Mouse (Mus musculus) embryonic facial prominence, embryonic 14.5 days (tissue): ENCODE results near the gene Plk5. TPM values are rescaled to one million over a fixed set of nuclear protein-coding genes. Genes with fewer than 3 reads are reported as not detected.

Source experiments
- ATAC-seq: fragments of 200-750 bp; cut with Nextera tagmentation; 2 replicates; pipeline ENCODE4 v1.8.0; 2017; ENCODE audit warnings: low read depth, moderate number of reproducible peaks, moderate TSS enrichment
- DNase-seq: peaks from one replicate; pipeline ENCODE4 v3.0.0-alpha.2; 2015; ENCODE audit warnings: low spot score
- H3K27ac ChIP-seq: fragments of 300-500 bp; sonication (generic); replicated peaks from 2 replicates; pipeline ENCODE4 v1.5.1; 2014; ENCODE audit warnings: low read depth, mild to moderate bottlenecking, low read length, moderate library complexity
- H3K27me3 ChIP-seq: fragments of 300-500 bp; sonication (generic); replicated peaks from 2 replicates; pipeline ENCODE4 v1.6.1; 2014; ENCODE audit warnings: low read length; ENCODE audit not compliant: control insufficient read depth, insufficient read depth
- H3K36me3 ChIP-seq: fragments of 300-500 bp; sonication (generic); 2 replicates; pipeline ENCODE4 v1.6.1; 2014; ENCODE audit warnings: low read length, mixed read lengths; ENCODE audit not compliant: control insufficient read depth, insufficient read depth
- H3K4me1 ChIP-seq: fragments of 300-500 bp; sonication (generic); 2 replicates; pipeline ENCODE4 v1.6.1; 2014; ENCODE audit warnings: antibody characterized with exemption, low read length; ENCODE audit not compliant: control insufficient read depth, insufficient read depth
- H3K4me2 ChIP-seq: fragments of 300-500 bp; sonication (generic); 2 replicates; pipeline ENCODE4 v1.6.1; 2014; ENCODE audit warnings: low read depth, mild to moderate bottlenecking, low read length, moderate library complexity, mixed read lengths
- H3K4me3 ChIP-seq: fragments of 300-500 bp; sonication (generic); 2 replicates; pipeline ENCODE4 v1.5.1; 2014; ENCODE audit warnings: low read depth, mild to moderate bottlenecking, low read length
- H3K9ac ChIP-seq: fragments of 300-500 bp; sonication (generic); 2 replicates; pipeline ENCODE4 v1.6.1; 2014; ENCODE audit warnings: low read depth, mild to moderate bottlenecking, low read length, moderate library complexity, mixed read lengths
- H3K9me3 ChIP-seq: fragments of 300-500 bp; sonication (generic); 2 replicates; pipeline ENCODE4 v1.6.1; 2016; ENCODE audit warnings: low read length; ENCODE audit not compliant: control insufficient read depth
- WGBS: fragments of 180-500 bp; shearing (Covaris S2); extraction: QIAGEN DNeasy Blood & Tissue Kit; methylation state at CpG from one replicate; pipeline ENCODE4 v1.1.7; 2014; 5-methylcytosine and 5-hydroxymethylcytosine counted together
- polyA plus RNA-seq: library from polyadenylated mRNA; unstranded; fragments of >200 nt; fragmentation: Nextera tagmentation; extraction: Ambion mirVana; gene quantifications from 2 replicates; pipeline ENCODE4 v1.2.1, GENCODE M21; 2014

The Plk5 gene
- polyA plus RNA-seq, 1 experiment from 2014 or later = 0.72 TPM

DNA sequence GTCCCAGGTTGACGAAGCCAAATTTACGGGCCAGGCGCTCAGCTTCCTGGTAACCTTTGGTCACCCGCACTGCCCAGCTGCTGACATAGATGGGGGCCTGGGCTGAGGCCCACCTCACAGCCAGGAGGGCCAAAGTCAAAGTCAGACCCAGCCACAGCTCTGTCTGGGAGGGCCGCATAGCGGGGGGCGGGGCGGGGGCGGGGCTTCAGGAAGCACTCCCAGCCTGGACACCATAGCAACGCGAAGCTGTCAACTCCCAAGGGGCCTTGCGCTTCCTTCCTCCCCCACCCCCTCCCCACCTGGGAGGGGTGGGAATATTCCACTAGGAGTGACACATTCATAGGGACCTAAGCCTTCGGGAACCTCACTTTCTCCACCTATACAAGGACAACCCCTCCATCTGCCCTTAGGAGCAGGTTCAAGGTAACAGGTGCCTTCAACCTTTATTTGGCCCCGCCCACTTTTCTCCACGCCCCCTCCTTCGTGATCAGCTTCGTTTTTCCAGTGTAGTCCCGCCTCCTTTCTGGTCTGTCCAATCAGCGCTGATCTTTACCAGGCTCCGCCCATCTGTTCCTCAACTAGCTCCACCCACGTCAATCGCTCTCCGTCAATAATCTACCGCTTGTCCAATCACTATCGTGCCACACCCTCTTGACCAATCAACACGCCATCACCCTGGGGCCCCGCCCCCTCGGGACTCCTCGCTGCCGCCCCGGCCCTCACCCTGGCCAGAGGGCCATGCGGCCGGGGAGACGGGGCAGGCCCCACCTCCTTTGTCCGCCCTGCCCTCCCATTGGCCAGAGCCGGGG lies 26.8 kb upstream of the Plk5 start, which contains the start of the genes Pcsk4 and Reep6:
TSS of gene Pcsk4 (minus strand) at position 226 of the 809 bp plus-strand sequence.
TSS of gene Reep6 (plus strand) at position 681 of the 809 bp plus-strand sequence.
- Histone ChIP-seq H3K4me2 (peak within 1 kb of the TSS; percentile 97), H3K36me3 (no peaks in the 10 kb centered on the region), H3K4me3 (peak within 1 kb of the TSS; percentile 50), H3K27me3 (no peaks in the 10 kb centered on the region), H3K9ac (peak within 1 kb of the TSS; percentile 59), H3K9me3 (no peaks in the 10 kb centered on the region), H3K27ac (no peak within 1 kb of the TSS), H3K4me1 (peaks cover 3% of the 10 kb centered on the region)
- ATAC-seq (peak; percentile 93), DNase-seq (peak; percentile 97)
- 4% methylated on average over 27 of the region's 36 CpGs for WGBS

DNA sequence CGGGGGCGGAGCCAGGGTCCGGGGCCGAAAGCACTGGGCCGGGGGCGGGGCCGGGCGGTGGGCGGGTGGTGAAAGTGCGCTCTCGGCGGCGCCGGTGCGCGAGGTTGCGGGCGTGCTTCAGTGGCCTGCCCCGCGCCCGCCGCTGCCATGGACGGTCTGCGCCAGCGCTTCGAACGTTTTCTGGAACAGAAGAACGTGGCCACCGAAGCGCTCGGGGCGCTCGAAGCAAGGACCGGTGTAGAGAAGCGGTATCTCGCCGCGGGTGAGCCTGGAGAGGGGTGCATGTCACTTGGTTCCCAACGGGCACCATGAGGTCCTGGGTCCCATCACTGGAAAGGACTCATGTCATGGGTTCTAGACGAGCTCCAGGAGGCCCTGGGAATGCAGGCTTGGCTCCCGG lies 26.2 kb upstream of the Plk5 start:
- Histone ChIP-seq H3K36me3 (no peaks in the 10 kb centered on the region), H3K27me3 (no peaks in the 10 kb centered on the region), H3K27ac (no peak overlapping the region), H3K9me3 (no peaks in the 10 kb centered on the region), H3K4me2 (peak overlapping the region; percentile 97), H3K4me3 (peak overlapping the region; percentile 50), H3K4me1 (peaks cover 3% of the 10 kb centered on the region), H3K9ac (peak overlapping the region; percentile 59)
- WGBS = 2% methylated on average over 16 of the region's 41 CpGs
- ATAC-seq (no peak; the same call in 1 of the 2 replicates), DNase-seq (no peak)

DNA sequence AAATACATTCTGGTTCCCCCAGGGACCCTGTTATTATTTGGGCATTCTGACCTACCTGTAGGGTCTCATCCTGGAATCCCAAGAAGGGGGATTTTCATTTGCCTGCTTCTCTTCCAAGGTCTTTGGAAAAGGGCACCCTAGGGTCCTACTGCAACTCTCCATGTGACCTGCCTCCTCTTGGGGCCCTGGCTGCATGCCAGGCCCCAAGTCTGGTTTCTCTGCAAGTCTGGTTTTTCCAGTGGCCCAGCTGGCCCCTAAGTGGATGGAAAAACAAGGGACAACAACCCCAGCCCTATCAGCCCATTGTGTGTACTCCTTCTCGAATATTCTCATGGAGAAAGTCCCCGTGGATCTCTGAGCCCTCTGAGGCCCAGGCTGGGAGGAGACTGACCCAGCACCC lies 25.4 kb upstream of the Plk5 start:
- no peaks in the 10 kb centered on the region for H3K36me3 ChIP-seq
- H3K4me2 ChIP-seq = peak overlapping the region; percentile 97; the same call in 1 of the 2 replicates
- no peak overlapping the region for H3K9ac ChIP-seq
- no peaks in the 10 kb centered on the region for H3K27me3 ChIP-seq
- no peak overlapping the region for H3K27ac ChIP-seq
- peaks cover 3% of the 10 kb centered on the region for H3K4me1 ChIP-seq
- H3K4me3 ChIP-seq = no peak overlapping the region
- no peak for DNase-seq
- WGBS = 59% methylated on average over 2 of the region's 2 CpGs
- ATAC-seq = no peak
- no peaks in the 10 kb centered on the region for H3K9me3 ChIP-seq

DNA sequence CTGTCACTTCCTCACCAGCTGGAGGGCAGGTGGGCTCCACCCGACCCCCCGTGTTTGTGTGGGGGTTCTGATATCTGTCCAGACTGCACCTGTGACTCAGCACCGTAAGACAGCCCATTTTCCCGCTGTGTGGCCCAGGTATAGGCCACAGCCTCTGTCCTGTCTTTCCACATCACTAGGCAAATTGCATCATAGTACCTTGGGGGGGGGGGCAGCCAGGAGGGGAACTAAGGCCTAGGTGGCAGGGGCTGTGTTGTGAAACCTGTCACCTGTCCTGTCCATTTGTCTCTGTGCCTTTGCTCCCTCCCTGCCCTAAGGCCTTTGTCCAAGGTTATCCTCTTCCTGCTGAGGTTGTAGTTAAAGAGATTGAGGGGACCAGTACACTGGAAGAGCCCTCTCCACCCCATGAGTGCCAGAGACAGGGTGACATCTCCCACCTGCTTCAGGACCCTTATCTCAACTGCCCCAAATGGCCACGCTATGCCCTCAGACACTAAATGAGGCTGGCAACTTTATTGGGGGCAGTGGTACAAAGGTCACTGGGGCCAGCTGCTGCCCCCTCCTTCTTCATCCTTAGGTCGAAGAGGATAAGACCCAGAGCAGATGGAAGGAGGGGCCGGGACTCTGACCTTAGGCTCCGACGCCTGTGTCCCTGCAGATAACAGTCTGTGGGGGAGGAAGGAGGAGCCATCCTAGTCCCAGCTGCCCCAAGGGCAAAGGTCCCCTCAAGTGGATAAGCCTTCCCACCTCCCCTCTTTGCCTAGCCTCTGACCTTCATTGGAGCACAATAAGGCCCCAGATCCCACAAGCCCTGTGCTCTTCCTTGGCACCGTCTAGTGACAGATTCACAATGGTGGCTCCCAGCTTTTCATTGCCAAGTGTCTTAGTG lies 24.4 kb upstream of the Plk5 start:
- no peaks in the 10 kb centered on the region for H3K36me3 ChIP-seq
- H3K4me3 ChIP-seq = no peak overlapping the region
- WGBS = 52% methylated on average over 9 of the region's 10 CpGs
- H3K4me2 ChIP-seq = no peak overlapping the region
- DNase-seq = no peak
- no peak overlapping the region for H3K27ac ChIP-seq
- H3K4me1 ChIP-seq = peaks cover 3% of the 10 kb centered on the region
- no peaks in the 10 kb centered on the region for H3K9me3 ChIP-seq
- H3K27me3 ChIP-seq = no peaks in the 10 kb centered on the region
- ATAC-seq = no peak
- no peak overlapping the region for H3K9ac ChIP-seq

DNA sequence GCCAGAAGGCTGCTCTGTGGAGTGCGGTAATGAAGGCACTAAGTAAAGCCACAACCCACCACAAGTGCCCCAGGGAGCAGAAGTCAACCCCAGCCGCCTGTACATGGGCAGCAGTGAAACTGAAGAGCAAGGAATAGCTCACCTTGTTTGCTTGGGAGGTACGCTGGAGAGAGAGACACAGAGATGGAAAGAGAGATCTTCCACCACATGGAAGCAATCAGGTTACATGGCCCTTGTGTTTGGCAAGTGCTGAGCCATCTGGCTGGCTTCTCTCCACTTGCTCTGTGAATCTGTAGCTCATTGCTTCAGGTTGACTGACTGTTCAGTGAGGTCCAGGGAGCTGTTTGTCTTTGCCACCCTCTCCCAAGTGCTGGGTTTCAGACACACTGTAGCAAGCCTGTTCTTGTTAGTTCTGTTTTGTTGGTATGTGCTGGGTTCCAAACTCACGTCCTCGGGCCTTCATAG lies 23.7 kb upstream of the Plk5 start:
- H3K27me3 ChIP-seq = no peaks in the 10 kb centered on the region
- no peak overlapping the region for H3K9ac ChIP-seq
- H3K27ac ChIP-seq = no peak overlapping the region
- ATAC-seq (no peak), DNase-seq (no peak)
- no peaks in the 10 kb centered on the region for H3K36me3 ChIP-seq
- no peak overlapping the region for H3K4me2 ChIP-seq
- H3K4me3 ChIP-seq = no peak overlapping the region
- WGBS = 65% methylated on average over 5 of the region's 5 CpGs
- H3K4me1 ChIP-seq = peaks cover 3% of the 10 kb centered on the region
- H3K9me3 ChIP-seq = no peaks in the 10 kb centered on the region

DNA sequence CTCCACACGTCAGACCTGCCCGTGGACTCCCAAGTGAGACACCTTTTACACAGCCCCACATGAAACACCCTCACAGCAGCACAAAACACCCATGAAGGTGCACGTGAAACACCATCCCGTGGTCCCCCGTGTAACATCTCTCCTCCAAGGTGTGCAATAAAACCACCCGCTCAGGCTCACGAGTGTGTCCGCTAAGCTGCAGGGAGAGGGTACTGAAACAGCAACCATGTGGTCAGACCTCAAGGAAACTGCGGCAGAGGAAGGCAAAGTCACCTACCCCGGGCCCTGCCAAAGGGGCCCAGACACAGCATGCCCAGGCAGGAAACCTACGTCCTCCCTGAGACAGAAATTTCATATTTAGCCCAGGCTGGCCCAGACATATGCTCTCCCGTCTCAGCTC lies 20.0 kb upstream of the Plk5 start:
- WGBS = 79% methylated on average over 12 of the region's 12 CpGs
- Histone ChIP-seq H3K9me3 (no peaks in the 10 kb centered on the region), H3K4me1 (no peaks in the 10 kb centered on the region), H3K4me2 (no peak overlapping the region), H3K36me3 (no peaks in the 10 kb centered on the region), H3K9ac (no peak overlapping the region), H3K27ac (no peak overlapping the region), H3K4me3 (no peak overlapping the region), H3K27me3 (peaks cover 13% of the 10 kb centered on the region)
- DNase-seq (no peak), ATAC-seq (no peak)

DNA sequence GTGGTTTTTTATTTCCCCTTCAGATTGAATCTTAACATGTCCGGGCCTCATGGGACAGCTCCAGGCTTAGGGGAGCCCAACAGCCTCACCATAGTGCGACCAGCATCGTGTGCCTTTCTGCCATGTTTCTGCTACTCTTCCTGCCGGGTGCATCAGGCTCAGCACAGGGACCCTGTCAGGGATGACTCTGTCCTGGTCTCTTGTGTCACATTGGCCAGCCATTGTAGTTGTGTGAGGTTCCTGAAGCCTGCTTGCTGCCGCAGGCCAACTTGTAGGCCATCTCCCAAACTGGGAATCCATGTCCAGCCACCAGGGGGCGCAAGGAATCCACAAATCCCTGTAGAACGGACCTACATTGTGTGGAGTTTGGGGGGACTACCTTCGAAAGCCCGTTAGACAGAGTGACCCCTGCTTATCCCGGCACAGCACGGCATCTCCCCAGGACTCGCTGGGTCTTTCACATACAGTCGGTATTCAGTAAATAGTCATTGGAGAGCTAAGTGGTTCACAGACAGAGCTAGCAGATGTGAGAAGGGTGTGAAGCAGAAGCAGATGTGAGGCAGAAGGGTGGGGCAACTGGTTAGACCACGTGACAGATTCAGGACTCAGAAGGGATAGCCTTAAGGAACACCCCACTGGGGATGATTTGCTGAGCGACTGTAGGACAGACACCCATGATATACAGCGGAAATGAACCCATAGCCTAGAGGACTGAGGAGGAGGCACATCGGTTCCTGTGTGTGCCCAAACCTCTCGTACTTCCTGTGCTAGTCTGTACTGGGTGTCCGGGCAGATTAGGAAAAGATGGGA lies 16.1 kb upstream of the Plk5 start:
- H3K4me3 ChIP-seq = no peak overlapping the region
- no peaks in the 10 kb centered on the region for H3K36me3 ChIP-seq
- peak overlapping the region; percentile 25; the same call in 1 of the 2 replicates for H3K4me2 ChIP-seq
- no peak overlapping the region for H3K27ac ChIP-seq
- WGBS = 20% methylated on average over 19 of the region's 19 CpGs
- H3K4me1 ChIP-seq = peaks cover 27% of the 10 kb centered on the region
- peak; percentile 83 for DNase-seq
- no peaks in the 10 kb centered on the region for H3K9me3 ChIP-seq
- peaks cover 52% of the 10 kb centered on the region for H3K27me3 ChIP-seq
- peak; percentile 19; the same call in 1 of the 2 replicates for ATAC-seq
- H3K9ac ChIP-seq = peak overlapping the region; percentile 32; the same call in 1 of the 2 replicates

DNA sequence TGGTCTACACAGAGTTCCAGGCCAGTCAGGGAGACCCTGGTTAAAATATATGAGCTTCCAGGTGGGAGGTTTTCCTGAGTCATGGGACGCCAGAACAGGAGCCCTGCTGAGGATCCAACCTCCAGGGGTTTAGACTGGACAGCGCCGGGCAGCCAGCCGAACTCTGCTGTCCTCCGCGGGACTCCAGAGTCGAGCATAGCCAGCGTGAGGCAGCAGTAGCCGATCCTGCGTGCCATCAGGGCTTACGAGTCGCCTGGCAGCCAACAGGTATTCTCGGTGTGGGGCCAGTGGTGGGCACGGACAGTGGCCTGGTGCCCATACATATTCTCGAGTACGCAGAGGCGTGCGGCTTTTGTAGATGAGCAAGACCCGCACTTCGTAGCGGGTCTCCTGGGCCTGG lies 15.2 kb upstream of the Plk5 start:
- DNase-seq (no peak), ATAC-seq (no peak)
- no peak overlapping the region for H3K9ac ChIP-seq
- peaks cover 60% of the 10 kb centered on the region for H3K27me3 ChIP-seq
- H3K27ac ChIP-seq = no peak overlapping the region
- H3K4me1 ChIP-seq = peaks cover 29% of the 10 kb centered on the region
- no peaks in the 10 kb centered on the region for H3K9me3 ChIP-seq
- H3K36me3 ChIP-seq = no peaks in the 10 kb centered on the region
- H3K4me2 ChIP-seq = no peak overlapping the region; the same call in 1 of the 2 replicates
- 10% methylated on average over 21 of the region's 21 CpGs for WGBS
- no peak overlapping the region for H3K4me3 ChIP-seq
